Mouse (Mus musculus) stomach, embryonic 16.5 days (tissue): Measurements from ENCODE around the gene Nrbf2. TPM values are rescaled to one million over a fixed set of nuclear protein-coding genes. Genes with fewer than 3 reads are reported as not detected.

ENCODE experiments used
- ATAC-seq: fragments of 200-750 bp; cut with Nextera tagmentation; 2 replicates; pipeline ENCODE4 v1.8.0; 2017; ENCODE audit warnings: moderate number of reproducible peaks, moderate TSS enrichment; ENCODE audit not compliant: insufficient read depth, low FRiP score
- H3K27ac ChIP-seq: fragments of 300-500 bp; sonication (generic); 2 replicates; pipeline ENCODE4 v1.5.1; 2014; ENCODE audit warnings: low read length
- H3K27me3 ChIP-seq: fragments of 300-500 bp; sonication (generic); 2 replicates; pipeline ENCODE4 v1.6.1; 2014; ENCODE audit warnings: low read length, control low read depth, mixed read lengths; ENCODE audit not compliant: control insufficient read depth, insufficient read depth
- H3K36me3 ChIP-seq: fragments of 300-500 bp; sonication (generic); 2 replicates; pipeline ENCODE4 v1.6.1; 2014; ENCODE audit warnings: low read length; ENCODE audit not compliant: control insufficient read depth, insufficient read depth
- H3K4me1 ChIP-seq: fragments of 300-500 bp; sonication (generic); 2 replicates; pipeline ENCODE4 v1.6.1; 2014; ENCODE audit warnings: low read length, control low read depth, mixed read lengths; ENCODE audit not compliant: control insufficient read depth, insufficient read depth
- H3K4me2 ChIP-seq: fragments of 300-500 bp; sonication (generic); 2 replicates; pipeline ENCODE4 v1.6.1; 2014; ENCODE audit warnings: low read depth, low read length, mixed read lengths
- H3K4me3 ChIP-seq: fragments of 300-500 bp; sonication (generic); replicated peaks from 2 replicates; pipeline ENCODE4 v1.5.1; 2014; ENCODE audit warnings: mild to moderate bottlenecking, low read length
- H3K9ac ChIP-seq: fragments of 300-500 bp; sonication (generic); 2 replicates; pipeline ENCODE4 v1.6.1; 2014; ENCODE audit warnings: low read length
- H3K9me3 ChIP-seq: fragments of 300-500 bp; sonication (generic); replicated peaks from 2 replicates; pipeline ENCODE4 v1.6.1; 2016; ENCODE audit warnings: low read length, control low read depth; ENCODE audit not compliant: control insufficient read depth
- WGBS: fragments of 180-500 bp; shearing (Covaris S2); extraction: QIAGEN DNeasy Blood & Tissue Kit; methylation state at CpG from one replicate; pipeline ENCODE4 v1.1.7; 2014; 5-methylcytosine and 5-hydroxymethylcytosine counted together
- polyA plus RNA-seq: library from polyadenylated mRNA; unstranded; fragments of >200 nt; fragmentation: Nextera tagmentation; extraction: Ambion mirVana; gene quantifications from 2 replicates; pipeline ENCODE4 v1.2.1, GENCODE M21; 2015

The Nrbf2 gene
- polyA plus RNA-seq, 1 experiment from 2014 or later = 37.6 TPM

- Histone ChIP-seq H3K4me1 (peaks cover 11% of the 10 kb centered on the region; the same call in 1 of the 2 replicates), H3K9ac (no peak overlapping the region), H3K4me2 (peak overlapping the region; percentile 21; the same call in 1 of the 2 replicates), H3K27me3 (no peaks in the 10 kb centered on the region), H3K36me3 (0 out of 2 replicates have a peak, but pooled peaks cover 22% of the 10 kb centered on the region), H3K27ac (peak overlapping the region; percentile 66), H3K4me3 (no peak overlapping the region), H3K9me3 (no peaks in the 10 kb centered on the region)
- no peak for ATAC-seq
- WGBS = 64% methylated on average over 14 of the region's 14 CpGs
These were observed 58.6 kb downstream of the Nrbf2 start for GRCm38 (mm10) chr10:67226543-67226942.

DNA sequence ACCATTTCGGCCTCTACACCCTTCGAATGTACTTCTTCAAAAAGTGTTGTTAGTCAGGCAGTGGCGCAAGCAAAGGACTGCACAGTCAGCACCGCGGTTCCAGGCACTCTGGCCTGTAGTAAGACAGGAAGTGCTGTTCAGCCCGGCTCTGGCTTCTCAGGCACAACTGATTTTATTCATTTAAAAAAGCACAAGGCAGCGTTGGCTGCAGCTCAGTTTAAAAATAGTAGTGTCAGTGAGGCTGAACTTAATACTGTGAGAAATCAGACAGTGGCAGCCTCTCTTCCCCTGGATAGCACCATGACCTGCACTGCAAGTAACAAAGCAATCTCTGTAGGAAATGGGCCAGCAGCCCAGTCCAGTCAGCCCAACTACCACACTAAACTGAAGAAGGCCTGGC is 59.0 kb downstream of the Nrbf2 start:
- ATAC-seq = no peak
- Histone ChIP-seq H3K36me3 (0 out of 2 replicates have a peak, but pooled peaks cover 22% of the 10 kb centered on the region), H3K4me1 (peaks cover 11% of the 10 kb centered on the region; the same call in 1 of the 2 replicates), H3K27me3 (no peaks in the 10 kb centered on the region), H3K9ac (no peak overlapping the region), H3K27ac (peak overlapping the region; percentile 66), H3K4me3 (no peak overlapping the region), H3K4me2 (no peak overlapping the region), H3K9me3 (no peaks in the 10 kb centered on the region)
- WGBS = 63% methylated on average over 7 of the region's 7 CpGs

- no peaks in the 10 kb centered on the region for H3K9me3 ChIP-seq
- no peak overlapping the region for H3K4me3 ChIP-seq
- H3K36me3 ChIP-seq = 0 out of 2 replicates have a peak, but pooled peaks cover 22% of the 10 kb centered on the region
- 84% methylated on average over 6 of the region's 6 CpGs for WGBS
- H3K27ac ChIP-seq = peak overlapping the region; percentile 66; the same call in 1 of the 2 replicates
- H3K4me2 ChIP-seq = no peak overlapping the region
- no peak overlapping the region for H3K9ac ChIP-seq
- H3K4me1 ChIP-seq = peaks cover 11% of the 10 kb centered on the region; the same call in 1 of the 2 replicates
- no peaks in the 10 kb centered on the region for H3K27me3 ChIP-seq
- ATAC-seq = no peak
These were observed 59.6 kb downstream of the Nrbf2 start for GRCm38 (mm10) chr10:67225528-67225927.

DNA sequence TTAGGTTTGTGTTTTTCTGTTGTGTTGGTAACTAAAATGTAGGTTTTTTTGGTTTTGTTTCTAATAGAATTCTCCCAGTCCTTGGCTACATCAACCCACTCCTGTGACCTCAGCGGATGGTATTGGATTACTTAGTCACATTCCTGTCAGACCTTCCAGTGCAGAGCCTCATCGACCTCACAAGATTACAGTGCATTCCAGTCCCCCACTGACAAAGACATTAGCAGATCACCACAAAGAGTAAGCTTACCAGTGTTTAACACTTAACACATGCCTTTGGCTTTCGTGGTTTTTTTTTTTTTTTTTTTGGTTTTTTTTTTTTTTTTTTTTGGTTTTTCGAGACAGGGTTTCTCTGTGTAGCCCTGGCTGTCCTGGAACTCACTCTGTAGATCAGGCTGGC is 61.2 kb downstream of the Nrbf2 start:
- no peaks in the 10 kb centered on the region for H3K9me3 ChIP-seq
- H3K9ac ChIP-seq = no peak overlapping the region
- no peak overlapping the region for H3K4me2 ChIP-seq
- H3K36me3 ChIP-seq = peaks cover 34% of the 10 kb centered on the region; the same call in 1 of the 2 replicates
- H3K27me3 ChIP-seq = no peaks in the 10 kb centered on the region
- peaks cover 11% of the 10 kb centered on the region; the same call in 1 of the 2 replicates for H3K4me1 ChIP-seq
- H3K4me3 ChIP-seq = no peak overlapping the region
- no peak overlapping the region for H3K27ac ChIP-seq
- 63% methylated on average over 3 of the region's 4 CpGs for WGBS
- no peak for ATAC-seq

DNA sequence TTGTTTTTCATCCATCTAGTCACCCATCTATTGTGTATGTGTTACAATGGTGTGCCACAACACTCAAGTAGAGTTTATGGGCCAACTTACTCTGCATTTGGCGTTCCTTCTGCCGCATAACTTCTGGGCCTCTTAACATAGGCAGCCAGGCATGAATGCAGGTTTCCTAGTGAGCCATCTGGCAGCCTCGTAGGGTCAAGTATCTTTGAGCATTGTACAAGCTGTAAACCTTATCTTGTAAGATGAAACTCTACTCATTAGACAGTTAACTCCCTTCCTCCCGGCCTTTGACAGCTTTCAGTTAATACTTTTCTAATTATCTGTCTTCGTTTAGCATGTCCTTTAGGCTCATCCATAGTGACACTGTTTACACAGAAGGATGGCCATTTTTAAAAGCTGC is 63.8 kb downstream of the Nrbf2 start:
- H3K27me3 ChIP-seq = no peaks in the 10 kb centered on the region
- H3K4me1 ChIP-seq = peaks cover 7% of the 10 kb centered on the region; the same call in 1 of the 2 replicates
- H3K9ac ChIP-seq = no peak overlapping the region
- no peaks in the 10 kb centered on the region for H3K9me3 ChIP-seq
- no peak overlapping the region for H3K27ac ChIP-seq
- H3K36me3 ChIP-seq = peaks cover 38% of the 10 kb centered on the region; the same call in 1 of the 2 replicates
- H3K4me3 ChIP-seq = no peak overlapping the region
- no peak overlapping the region for H3K4me2 ChIP-seq
- no peak for ATAC-seq
- WGBS = 62% methylated on average over 5 of the region's 5 CpGs

GRCm38 (mm10) chr10:67220251-67220650 is 64.9 kb downstream of the Nrbf2 start:
- no peak overlapping the region for H3K4me2 ChIP-seq
- no peak overlapping the region for H3K27ac ChIP-seq
- no peaks in the 10 kb centered on the region for H3K4me1 ChIP-seq
- H3K4me3 ChIP-seq = no peak overlapping the region
- H3K27me3 ChIP-seq = no peaks in the 10 kb centered on the region
- H3K36me3 ChIP-seq = peaks cover 28% of the 10 kb centered on the region; the same call in 1 of the 2 replicates
- no peak for ATAC-seq
- WGBS = 79% methylated on average over 4 of the region's 4 CpGs
- no peaks in the 10 kb centered on the region for H3K9me3 ChIP-seq
- H3K9ac ChIP-seq = no peak overlapping the region

- peaks cover 22% of the 10 kb centered on the region; the same call in 1 of the 2 replicates for H3K36me3 ChIP-seq
- WGBS = 93% methylated on average over 18 of the region's 18 CpGs
- no peak overlapping the region for H3K27ac ChIP-seq
- ATAC-seq = no peak
- H3K9me3 ChIP-seq = no peaks in the 10 kb centered on the region
- H3K9ac ChIP-seq = no peak overlapping the region
- no peaks in the 10 kb centered on the region for H3K4me1 ChIP-seq
- no peak overlapping the region for H3K4me2 ChIP-seq
- H3K4me3 ChIP-seq = no peak overlapping the region
- H3K27me3 ChIP-seq = no peaks in the 10 kb centered on the region
These were observed 66.1 kb downstream of the Nrbf2 start for GRCm38 (mm10) chr10:67218873-67219565.

- Histone ChIP-seq H3K27ac (no peak overlapping the region), H3K4me1 (no peaks in the 10 kb centered on the region), H3K36me3 (peaks cover 19% of the 10 kb centered on the region; the same call in 1 of the 2 replicates), H3K4me3 (no peak overlapping the region), H3K4me2 (no peak overlapping the region), H3K9me3 (no peaks in the 10 kb centered on the region), H3K27me3 (no peaks in the 10 kb centered on the region), H3K9ac (no peak overlapping the region)
- ATAC-seq = no peak
- 84% methylated on average over 3 of the region's 3 CpGs for WGBS
These were observed 68.2 kb downstream of the Nrbf2 start for GRCm38 (mm10) chr10:67216872-67217271.
